Mouse (Mus musculus) embryonic fibroblast, embryonic 13.5 days (primary cell): ENCODE results near the gene Folr2. TPM values are rescaled to one million over a fixed set of nuclear protein-coding genes. Genes with fewer than 3 reads are reported as not detected.

Experiments
- H3K27ac ChIP-seq: 2 replicates; pipeline ENCODE4 v1.5.1; 2012; ENCODE audit warnings: low read length, control low read depth, inconsistent platforms; ENCODE audit not compliant: insufficient read depth
- H3K4me1 ChIP-seq: 2 replicates; pipeline ENCODE4 v1.6.1; 2011; ENCODE audit warnings: low read length; ENCODE audit not compliant: control insufficient read depth, insufficient read depth
- H3K4me3 ChIP-seq: 2 replicates; pipeline ENCODE4 v1.5.1; 2011; ENCODE audit warnings: mild to moderate bottlenecking, control low read depth, low read length; ENCODE audit not compliant: insufficient read depth
- CTCF ChIP-seq: IDR thresholded peaks from 2 replicates; pipeline ENCODE4 v1.5.1; 2011; ENCODE audit warnings: mild to moderate bottlenecking, control low read depth, low read length, moderate library complexity, borderline replicate concordance; ENCODE audit not compliant: insufficient read depth
- POLR2A ChIP-seq: IDR thresholded peaks from 2 replicates; pipeline ENCODE4 v1.6.1; 2011; ENCODE audit warnings: low read depth, mild to moderate bottlenecking, control low read depth, low read length, moderate library complexity
- polyA plus RNA-seq: library from polyadenylated mRNA; stranded (reverse); fragments of >200 nt; gene quantifications from 2 replicates; pipeline ENCODE4 v1.2.4, GENCODE M21; 2011; ENCODE audit warnings: low read depth; ENCODE audit not compliant: missing spikeins, insufficient read length

Folr2 gene
- polyA plus RNA-seq = 0.74 TPM in 1 of 2 replicates, not detected in the other

GRCm38 (mm10) chr7:101857094-101857493, at the start of gene Folr2:
Gene Folr2, minus strand, starts transcription at chr7:101857194.
- no peak for TF ChIP-seq POLR2A
- no peak for TF ChIP-seq CTCF
- no peak within 1 kb of the TSS for H3K4me3 ChIP-seq
- H3K27ac ChIP-seq = no peak within 1 kb of the TSS
- H3K4me1 ChIP-seq = 0 out of 2 replicates have a peak, but pooled peaks cover 5% of the 10 kb centered on the region

GRCm38 (mm10) chr7:101906696-101907095, 49.7 kb upstream of the Folr2 start:
- no peak for TF ChIP-seq CTCF
- no peak for TF ChIP-seq POLR2A
- Histone ChIP-seq H3K4me1 (peaks cover 15% of the 10 kb centered on the region; the same call in 1 of the 2 replicates), H3K27ac (no peak overlapping the region), H3K4me3 (peak overlapping the region; percentile 96)

GRCm38 (mm10) chr7:101906287-101906681, 49.3 kb upstream of the Folr2 start, which contains the start of gene Tomt:
Gene Tomt, minus strand, starts transcription at chr7:101906359.
- TF ChIP-seq POLR2A (no peak; the same call in 1 of the 2 replicates), CTCF (no peak)
- Histone ChIP-seq H3K4me3 (peak within 1 kb of the TSS; percentile 96), H3K4me1 (peaks cover 15% of the 10 kb centered on the region; the same call in 1 of the 2 replicates), H3K27ac (peak within 1 kb of the TSS; percentile 75)

- TF ChIP-seq POLR2A (peak; percentile 95), CTCF (no peak)
- H3K4me1 ChIP-seq = peaks cover 15% of the 10 kb centered on the region; the same call in 1 of the 2 replicates
- peak within 1 kb of the TSS; percentile 75 for H3K27ac ChIP-seq
- peak within 1 kb of the TSS; percentile 96 for H3K4me3 ChIP-seq
These were observed 48.7 kb upstream of the Folr2 start, which contains the start of gene Lamtor1 for GRCm38 (mm10) chr7:101905561-101906286. Gene Lamtor1, plus strand, starts transcription at chr7:101905904.

GRCm38 (mm10) chr7:101902846-101903245, 45.9 kb upstream of the Folr2 start:
- no peak for TF ChIP-seq POLR2A
- TF ChIP-seq CTCF = no peak
- Histone ChIP-seq H3K4me1 (peaks cover 8% of the 10 kb centered on the region; the same call in 1 of the 2 replicates), H3K27ac (no peak overlapping the region), H3K4me3 (no peak overlapping the region)

- no peak overlapping the region for H3K4me3 ChIP-seq
- H3K4me1 ChIP-seq = peaks cover 3% of the 10 kb centered on the region; the same call in 1 of the 2 replicates
- H3K27ac ChIP-seq = no peak overlapping the region
- no peak for TF ChIP-seq CTCF
- TF ChIP-seq POLR2A = no peak
These were observed 45.0 kb upstream of the Folr2 start for GRCm38 (mm10) chr7:101901969-101902368.

- TF ChIP-seq POLR2A = no peak
- no peak for TF ChIP-seq CTCF
- no peak overlapping the region for H3K4me3 ChIP-seq
- H3K27ac ChIP-seq = no peak overlapping the region
- H3K4me1 ChIP-seq = no peaks in the 10 kb centered on the region
These were observed 43.5 kb upstream of the Folr2 start for GRCm38 (mm10) chr7:101900331-101901097.

- TF ChIP-seq POLR2A = peak; percentile 92
- TF ChIP-seq CTCF = no peak
- Histone ChIP-seq H3K27ac (peak overlapping the region; percentile 84), H3K4me1 (no peaks in the 10 kb centered on the region), H3K4me3 (peak overlapping the region; percentile 53)
These were observed 39.4 kb upstream of the Folr2 start for GRCm38 (mm10) chr7:101896104-101897066.

GRCm38 (mm10) chr7:101895695-101896094, 38.7 kb upstream of the Folr2 start:
- no peak overlapping the region for H3K27ac ChIP-seq
- TF ChIP-seq POLR2A (no peak), CTCF (no peak)
- H3K4me3 ChIP-seq = peak overlapping the region; percentile 45
- no peaks in the 10 kb centered on the region for H3K4me1 ChIP-seq
